Mouse (Mus musculus) NIH3T3 (cell line): ENCODE measurements around the gene Relch.

Source experiments
- DNase-seq: peaks from one replicate; pipeline ENCODE4 v3.0.0-alpha.2; 2012; ENCODE audit warnings: low read depth

The Relch gene

DNA sequence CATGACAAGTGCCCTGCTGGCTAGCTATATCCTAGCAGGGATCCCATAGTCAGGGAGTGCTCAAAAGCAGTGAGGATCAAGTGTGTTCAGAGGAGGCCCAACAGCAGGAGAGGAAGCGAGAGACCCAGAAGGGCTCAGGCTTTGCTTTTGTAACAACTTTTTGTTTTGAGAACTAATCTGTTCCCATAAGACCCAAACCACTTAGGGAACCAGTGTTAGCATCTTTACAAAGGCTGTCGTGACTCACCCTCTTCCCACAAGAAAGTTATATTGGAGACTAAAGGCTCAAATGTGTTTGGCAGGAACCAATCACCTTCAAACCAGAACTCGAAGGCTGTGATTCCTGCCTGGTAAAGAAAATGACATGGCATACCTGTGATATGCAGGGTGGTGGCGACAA lies 132.0 kb downstream of the Relch start:
- no peak for DNase-seq

DNA sequence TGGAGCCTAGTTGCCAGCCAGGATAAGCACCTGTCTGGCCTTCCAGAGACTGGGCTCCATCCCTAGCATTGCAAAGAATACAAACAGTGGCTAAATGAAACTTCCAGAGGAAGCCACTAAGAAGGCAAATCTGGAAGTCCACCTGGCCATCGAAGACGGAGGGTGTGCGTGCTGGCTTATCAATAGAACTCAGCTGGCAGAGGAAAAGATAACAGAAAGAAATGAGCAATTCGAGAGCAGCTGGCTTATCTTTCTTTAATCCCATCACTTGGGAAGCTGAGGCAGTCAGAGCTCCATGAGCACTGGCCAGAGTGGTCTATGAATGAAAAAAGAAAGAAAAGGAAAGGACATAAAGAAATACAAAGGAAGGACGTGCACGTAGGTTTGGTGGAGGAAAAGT lies 136.9 kb downstream of the Relch start:
- no peak for DNase-seq

DNA sequence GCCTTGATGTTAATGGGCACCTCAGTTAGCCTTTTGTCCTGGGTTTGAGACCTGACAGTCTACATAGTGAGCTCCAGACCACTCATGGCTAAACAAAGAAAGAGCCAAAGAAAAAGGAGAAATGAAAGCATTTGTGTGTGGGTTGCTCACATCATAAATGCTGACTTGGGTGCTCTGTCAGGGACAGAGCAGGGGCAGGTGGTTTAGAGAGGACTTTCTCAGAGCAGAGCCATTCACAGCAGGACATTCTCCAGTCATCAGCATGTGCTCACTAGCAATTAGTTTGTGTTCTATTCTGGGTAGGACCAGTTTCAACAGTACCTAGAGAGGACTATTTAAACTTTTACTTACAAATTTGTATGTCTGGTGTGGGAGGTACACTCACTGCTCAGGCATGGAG lies 137.6 kb downstream of the Relch start:
- DNase-seq = no peak

DNA sequence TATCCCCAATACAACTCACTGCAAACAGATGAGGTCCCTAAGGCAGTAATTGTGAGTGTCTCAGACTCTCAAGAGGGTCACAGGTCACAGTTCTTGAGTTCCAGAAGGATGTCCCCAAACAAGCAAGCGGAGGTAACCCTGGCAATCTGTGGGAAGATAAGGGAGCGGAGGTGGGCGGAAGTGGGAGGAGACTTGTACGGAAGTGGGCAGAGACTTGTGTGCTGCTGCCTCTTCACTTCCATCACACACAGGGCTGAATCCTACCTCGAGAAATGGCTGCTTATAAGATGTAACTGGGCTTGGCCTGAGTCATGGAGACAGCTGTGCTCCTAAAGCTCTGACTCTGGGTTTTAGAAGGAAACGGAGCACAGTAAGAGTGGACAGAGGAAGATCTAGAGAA lies 139.3 kb downstream of the Relch start:
- no peak for DNase-seq

DNA sequence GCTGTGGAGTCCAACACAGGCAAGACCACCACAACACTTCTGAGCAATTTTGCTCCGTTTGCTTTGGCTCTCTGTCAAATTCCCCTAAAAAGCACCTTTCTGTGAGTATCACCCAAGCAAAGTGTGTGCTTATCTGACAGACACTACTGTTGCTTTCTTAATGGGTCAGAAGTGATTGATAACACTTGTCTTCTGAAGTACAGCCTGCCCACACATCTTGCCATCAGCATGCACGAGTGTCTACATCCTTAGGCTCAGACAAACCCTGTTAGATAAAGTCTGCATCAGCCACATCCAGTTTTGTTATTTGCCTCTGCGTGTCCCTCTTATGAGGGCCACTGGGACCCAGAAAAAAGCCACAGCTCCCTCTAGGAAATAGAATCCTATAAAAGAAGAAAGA lies 140.6 kb downstream of the Relch start:
- DNase-seq = no peak
